Mouse (Mus musculus): ENCODE data around the gene Spata22. TPM values are rescaled to one million over a fixed set of nuclear protein-coding genes. Genes with fewer than 3 reads are reported as not detected.
"Not testable (repeated sequence)": the region's sequence is repeated elsewhere in the genome, so short reads cannot be mapped to it uniquely, and the experiment has no call there.

The Spata22 gene
- polyA plus RNA-seq, 1 experiment from 2014 or later, result 0.26 TPM

GRCm38 (mm10) chr11:73289621-73290020 lies 39.9 kb upstream of the Spata22 start:
- H3K4me1 ChIP-seq (replicated peaks; ENCODE audit: insufficient read depth, low read length), result no peaks in the 10 kb centered on the region
- DNase-seq (ENCODE audit: low spot score), result no peak
- no peak for ATAC-seq (replicated peaks; ENCODE audit: low FRiP score, low read depth)
- H3K27me3 ChIP-seq (ENCODE audit: insufficient read depth, low read length), result no peaks in the 10 kb centered on the region
- no peaks in the 10 kb centered on the region for H3K9me3 ChIP-seq (replicated peaks; ENCODE audit: low read length)
- H3K4me3 ChIP-seq (replicated peaks; ENCODE audit: low read depth, low read length), result no peak overlapping the region
- WGBS, result 74% methylated on average over 1 of the region's 1 CpGs
- no peak overlapping the region for H3K27ac ChIP-seq
- no peak overlapping the region for H3K4me2 ChIP-seq (ENCODE audit: low read length)
- TF ChIP-seq CTCF (IDR thresholded peaks at IDR 0.05; ENCODE audit: low read depth), result no peak
- H3K9ac ChIP-seq (ENCODE audit: low read depth, low read length), result no peak overlapping the region
- no peaks in the 10 kb centered on the region for H3K36me3 ChIP-seq (ENCODE audit: insufficient read depth, low read length)

- Histone ChIP-seq H3K4me2 (ENCODE audit: low read length) (no peak overlapping the region), H3K9ac (ENCODE audit: low read depth, low read length) (no peak overlapping the region), H3K9me3 (replicated peaks; ENCODE audit: low read length) (no peaks in the 10 kb centered on the region), H3K27ac (no peak overlapping the region), H3K27me3 (ENCODE audit: insufficient read depth, low read length) (no peaks in the 10 kb centered on the region), H3K36me3 (ENCODE audit: insufficient read depth, low read length) (no peaks in the 10 kb centered on the region), H3K4me1 (replicated peaks; ENCODE audit: insufficient read depth, low read length) (no peaks in the 10 kb centered on the region), H3K4me3 (replicated peaks; ENCODE audit: low read depth, low read length) (no peak overlapping the region)
- no peak for DNase-seq (ENCODE audit: low spot score)
- 64% methylated on average over 2 of the region's 2 CpGs for WGBS
- TF ChIP-seq CTCF (IDR thresholded peaks at IDR 0.05; ENCODE audit: low read depth), result no peak
- no peak for ATAC-seq (replicated peaks; ENCODE audit: low FRiP score, low read depth)
Observed at GRCm38 (mm10) chr11:73303123-73303522, 26.4 kb upstream of the Spata22 start.

- H3K4me2 ChIP-seq (ENCODE audit: low read length), result no peak overlapping the region
- no peak overlapping the region for H3K9ac ChIP-seq (ENCODE audit: low read depth, low read length)
- no peak for TF ChIP-seq CTCF (IDR thresholded peaks at IDR 0.05; ENCODE audit: low read depth)
- H3K9me3 ChIP-seq (replicated peaks; ENCODE audit: low read length), result no peaks in the 10 kb centered on the region
- no peak for DNase-seq (ENCODE audit: low spot score)
- no peaks in the 10 kb centered on the region for H3K36me3 ChIP-seq (ENCODE audit: insufficient read depth, low read length)
- no peak for ATAC-seq (replicated peaks; ENCODE audit: low FRiP score, low read depth)
- no peak overlapping the region for H3K4me3 ChIP-seq (replicated peaks; ENCODE audit: low read depth, low read length)
- H3K4me1 ChIP-seq (replicated peaks; ENCODE audit: insufficient read depth, low read length), result no peaks in the 10 kb centered on the region
- no peaks in the 10 kb centered on the region for H3K27me3 ChIP-seq (ENCODE audit: insufficient read depth, low read length)
- 42% methylated on average over 3 of the region's 3 CpGs for WGBS
- H3K27ac ChIP-seq, result no peak overlapping the region
Observed at GRCm38 (mm10) chr11:73315961-73316360, 13.6 kb upstream of the Spata22 start.

- not testable (repeated sequence) for H3K4me3 ChIP-seq (replicated peaks; ENCODE audit: low read depth, low read length); H3K4me1 ChIP-seq (replicated peaks; ENCODE audit: insufficient read depth, low read length); H3K27ac ChIP-seq; ATAC-seq (replicated peaks; ENCODE audit: low FRiP score, low read depth); H3K9me3 ChIP-seq (replicated peaks; ENCODE audit: low read length); H3K27me3 ChIP-seq (ENCODE audit: insufficient read depth, low read length); H3K4me2 ChIP-seq (ENCODE audit: low read length); H3K36me3 ChIP-seq (ENCODE audit: insufficient read depth, low read length); DNase-seq (ENCODE audit: low spot score); H3K9ac ChIP-seq (ENCODE audit: low read depth, low read length)
- WGBS, result 74% methylated on average over 2 of the region's 2 CpGs
Observed at GRCm38 (mm10) chr11:73318581-73318980, 11.0 kb upstream of the Spata22 start.

GRCm38 (mm10) chr11:73321064-73321463 lies 8.5 kb upstream of the Spata22 start:
- H3K9ac ChIP-seq (ENCODE audit: low read depth, low read length); H3K4me2 ChIP-seq (ENCODE audit: low read length); H3K9me3 ChIP-seq (replicated peaks; ENCODE audit: low read length); H3K36me3 ChIP-seq (ENCODE audit: insufficient read depth, low read length); ATAC-seq (replicated peaks; ENCODE audit: low FRiP score, low read depth); H3K27ac ChIP-seq; H3K4me3 ChIP-seq (replicated peaks; ENCODE audit: low read depth, low read length); H3K4me1 ChIP-seq (replicated peaks; ENCODE audit: insufficient read depth, low read length); H3K27me3 ChIP-seq (ENCODE audit: insufficient read depth, low read length); DNase-seq (ENCODE audit: low spot score): not testable (repeated sequence)
- WGBS, result 94% methylated on average over 13 of the region's 13 CpGs

GRCm38 (mm10) chr11:73323906-73324830 lies 5.4 kb upstream of the Spata22 start:
- Histone ChIP-seq H3K9me3 (replicated peaks; ENCODE audit: low read length) (no peaks in the 10 kb centered on the region), H3K4me1 (replicated peaks; ENCODE audit: insufficient read depth, low read length) (no peaks in the 10 kb centered on the region), H3K4me2 (ENCODE audit: low read length) (peak overlapping the region; percentile 25; the same call in 1 of the 2 replicates), H3K4me3 (replicated peaks; ENCODE audit: low read depth, low read length) (no peak overlapping the region; the same call in 1 of the 2 replicates), H3K9ac (ENCODE audit: low read depth, low read length) (peak overlapping the region; percentile 23; the same call in 1 of the 2 replicates), H3K27me3 (ENCODE audit: insufficient read depth, low read length) (no peaks in the 10 kb centered on the region), H3K36me3 (ENCODE audit: insufficient read depth, low read length) (no peaks in the 10 kb centered on the region), H3K27ac (peak overlapping the region; percentile 50)
- TF ChIP-seq CTCF (IDR thresholded peaks at IDR 0.05; ENCODE audit: low read depth), result no peak
- WGBS, result 52% methylated on average over 9 of the region's 9 CpGs
- ATAC-seq (replicated peaks; ENCODE audit: low FRiP score, low read depth) (no peak; the same call in 1 of the 2 replicates), DNase-seq (ENCODE audit: low spot score) (peak; percentile 69)
